Mouse (Mus musculus) limb, embryonic 15.5 days (tissue): ENCODE measurements around the gene Rps6ka5. TPM values are rescaled to one million over a fixed set of nuclear protein-coding genes. Genes with fewer than 3 reads are reported as not detected.

ENCODE experiments used
- ATAC-seq: fragments of 200-750 bp; cut with Nextera tagmentation; 2 replicates; pipeline ENCODE4 v1.8.0; 2017; ENCODE audit warnings: low read depth, moderate TSS enrichment; ENCODE audit not compliant: insufficient number of reproducible peaks, low FRiP score, low TSS enrichment
- H3K27ac ChIP-seq: fragments of 300-500 bp; sonication (generic); 2 replicates; pipeline ENCODE4 v1.5.1; 2015; ENCODE audit warnings: moderate library complexity, mild to moderate bottlenecking, inconsistent platforms
- H3K27me3 ChIP-seq: fragments of 300-500 bp; sonication (generic); 2 replicates; pipeline ENCODE4 v1.6.1; 2015; ENCODE audit warnings: inconsistent platforms
- H3K36me3 ChIP-seq: fragments of 300-500 bp; sonication (generic); 2 replicates; pipeline ENCODE4 v1.6.1; 2015; ENCODE audit warnings: inconsistent platforms
- H3K4me1 ChIP-seq: fragments of 300-500 bp; sonication (generic); 2 replicates; pipeline ENCODE4 v1.6.1; 2015; ENCODE audit warnings: inconsistent platforms
- H3K4me2 ChIP-seq: fragments of 300-500 bp; sonication (generic); 2 replicates; pipeline ENCODE4 v1.6.1; 2015; ENCODE audit warnings: mild to moderate bottlenecking, inconsistent platforms
- H3K4me3 ChIP-seq: fragments of 300-500 bp; sonication (generic); 2 replicates; pipeline ENCODE4 v1.5.1; 2015; ENCODE audit warnings: mild to moderate bottlenecking, inconsistent platforms
- H3K9ac ChIP-seq: fragments of 300-500 bp; sonication (generic); 2 replicates; pipeline ENCODE4 v1.6.1; 2015; ENCODE audit warnings: inconsistent platforms
- H3K9me3 ChIP-seq: fragments of 300-500 bp; sonication (generic); 2 replicates; pipeline ENCODE4 v1.6.1; 2016; ENCODE audit warnings: inconsistent platforms
- WGBS: fragments of 180-500 bp; shearing (Covaris S2); methylation state at CpG from one replicate; pipeline ENCODE4 v1.1.7; 2015; 5-methylcytosine and 5-hydroxymethylcytosine counted together
- polyA plus RNA-seq: library from polyadenylated mRNA; unstranded; fragments of >200 nt; fragmentation: Nextera tagmentation; extraction: Ambion mirVana; gene quantifications from 2 replicates; pipeline ENCODE4 v1.2.1, GENCODE M21; 2015

Rps6ka5 gene
- polyA plus RNA-seq, 1 experiment from 2014 or later: 4.8 TPM

GRCm38 (mm10) chr12:100504585-100504984 lies 222.2 kb downstream of the Rps6ka5 start:
- H3K36me3 ChIP-seq: peaks cover 4% of the 10 kb centered on the region
- H3K9me3 ChIP-seq: no peaks in the 10 kb centered on the region
- WGBS: 93% methylated on average over 2 of the region's 2 CpGs
- no peak overlapping the region for H3K9ac ChIP-seq
- no peaks in the 10 kb centered on the region for H3K27me3 ChIP-seq
- ATAC-seq: no peak
- peak overlapping the region; percentile 29 for H3K27ac ChIP-seq
- no peak overlapping the region for H3K4me3 ChIP-seq
- 0 out of 2 replicates have a peak, but pooled peaks cover 8% of the 10 kb centered on the region for H3K4me1 ChIP-seq
- H3K4me2 ChIP-seq: no peak overlapping the region

- Histone ChIP-seq H3K36me3 (peaks cover 13% of the 10 kb centered on the region), H3K9me3 (no peaks in the 10 kb centered on the region), H3K4me2 (no peak overlapping the region), H3K9ac (no peak overlapping the region), H3K4me1 (0 out of 2 replicates have a peak, but pooled peaks cover 8% of the 10 kb centered on the region), H3K27ac (peak overlapping the region; percentile 3), H3K4me3 (no peak overlapping the region), H3K27me3 (no peaks in the 10 kb centered on the region)
- ATAC-seq: no peak
- WGBS: 82% methylated on average over 4 of the region's 4 CpGs
Measured at GRCm38 (mm10) chr12:100503659-100504058, 223.1 kb downstream of the Rps6ka5 start.

- ATAC-seq: no peak
- H3K36me3 ChIP-seq: peaks cover 22% of the 10 kb centered on the region
- no peak overlapping the region for H3K4me2 ChIP-seq
- H3K9me3 ChIP-seq: no peaks in the 10 kb centered on the region
- no peaks in the 10 kb centered on the region for H3K27me3 ChIP-seq
- no peak overlapping the region for H3K9ac ChIP-seq
- 56% methylated on average over 3 of the region's 3 CpGs for WGBS
- H3K4me1 ChIP-seq: 0 out of 2 replicates have a peak, but pooled peaks cover 8% of the 10 kb centered on the region
- H3K27ac ChIP-seq: no peak overlapping the region
- H3K4me3 ChIP-seq: no peak overlapping the region
Measured at GRCm38 (mm10) chr12:100502544-100502943, 224.2 kb downstream of the Rps6ka5 start.

GRCm38 (mm10) chr12:100501261-100501660 lies 225.5 kb downstream of the Rps6ka5 start:
- no peak overlapping the region for H3K27ac ChIP-seq
- H3K4me1 ChIP-seq: 0 out of 2 replicates have a peak, but pooled peaks cover 8% of the 10 kb centered on the region
- H3K27me3 ChIP-seq: no peaks in the 10 kb centered on the region
- H3K36me3 ChIP-seq: peaks cover 31% of the 10 kb centered on the region
- no peak overlapping the region for H3K4me2 ChIP-seq
- H3K9ac ChIP-seq: no peak overlapping the region
- no peak overlapping the region for H3K4me3 ChIP-seq
- 80% methylated on average over 4 of the region's 4 CpGs for WGBS
- no peaks in the 10 kb centered on the region for H3K9me3 ChIP-seq
- no peak for ATAC-seq

GRCm38 (mm10) chr12:100499469-100499868 lies 227.3 kb downstream of the Rps6ka5 start:
- Histone ChIP-seq H3K4me1 (0 out of 2 replicates have a peak, but pooled peaks cover 8% of the 10 kb centered on the region), H3K27me3 (no peaks in the 10 kb centered on the region), H3K36me3 (peaks cover 42% of the 10 kb centered on the region), H3K9ac (no peak overlapping the region), H3K9me3 (no peaks in the 10 kb centered on the region), H3K4me2 (no peak overlapping the region), H3K4me3 (no peak overlapping the region), H3K27ac (no peak overlapping the region)
- WGBS: 82% methylated on average over 13 of the region's 13 CpGs
- no peak for ATAC-seq

Other genes starting within 250 kb of the Rps6ka5 start
- 5.0 and 6.0 TPM in 2 replicates for gene Ttc7b, start 206.2 kb downstream of the Rps6ka5 start, polyA plus RNA-seq
- 2.6 and 3.1 TPM in 2 replicates for gene Dglucy, start 52.1 kb upstream of the Rps6ka5 start, polyA plus RNA-seq
- 0.33 and 0.61 TPM in 2 replicates for gene Gpr68, start 181.2 kb upstream of the Rps6ka5 start, polyA plus RNA-seq